Mouse (Mus musculus): Measurements from ENCODE around the gene Cabp4. TPM values are rescaled to one million over a fixed set of nuclear protein-coding genes. Genes with fewer than 3 reads are reported as not detected.

Cabp4 gene
- polyA plus RNA-seq, 1 experiment from 2014 or later = 0.22 TPM

GRCm38 (mm10) chr19:4159049-4159448 is 15.2 kb upstream of the Cabp4 start:
- Histone ChIP-seq H3K4me2 (no peak overlapping the region), H3K36me3 (replicated peaks) (peaks cover 37% of the 10 kb centered on the region), H3K9ac (no peak overlapping the region), H3K27ac (no peak overlapping the region), H3K4me3 (no peak overlapping the region), H3K9me3 (no peaks in the 10 kb centered on the region), H3K27me3 (replicated peaks) (no peaks in the 10 kb centered on the region), H3K4me1 (peaks cover 19% of the 10 kb centered on the region)
- no peak for ATAC-seq (replicated peaks)
- WGBS = 96% methylated on average over 8 of the region's 8 CpGs

GRCm38 (mm10) chr19:4156771-4157170 is 12.9 kb upstream of the Cabp4 start:
- H3K27ac ChIP-seq = no peak overlapping the region
- peaks cover 2% of the 10 kb centered on the region for H3K4me1 ChIP-seq
- WGBS = 86% methylated on average over 12 of the region's 12 CpGs
- ATAC-seq (replicated peaks) = no peak
- no peaks in the 10 kb centered on the region for H3K27me3 ChIP-seq (replicated peaks)
- no peak overlapping the region for H3K4me2 ChIP-seq
- no peaks in the 10 kb centered on the region for H3K9me3 ChIP-seq
- no peak overlapping the region for H3K9ac ChIP-seq
- peaks cover 37% of the 10 kb centered on the region for H3K36me3 ChIP-seq (replicated peaks)
- H3K4me3 ChIP-seq = no peak overlapping the region

GRCm38 (mm10) chr19:4156073-4156579 is 12.3 kb upstream of the Cabp4 start:
- Histone ChIP-seq H3K36me3 (replicated peaks) (peaks cover 37% of the 10 kb centered on the region), H3K27me3 (replicated peaks) (no peaks in the 10 kb centered on the region), H3K9me3 (no peaks in the 10 kb centered on the region), H3K4me3 (no peak overlapping the region), H3K27ac (no peak overlapping the region), H3K4me1 (no peaks in the 10 kb centered on the region), H3K4me2 (no peak overlapping the region), H3K9ac (no peak overlapping the region)
- WGBS = 69% methylated on average over 20 of the region's 20 CpGs
- no peak for ATAC-seq (replicated peaks)

GRCm38 (mm10) chr19:4155223-4156072 is 11.6 kb upstream of the Cabp4 start:
- Histone ChIP-seq H3K9ac (no peak overlapping the region), H3K27me3 (replicated peaks) (no peaks in the 10 kb centered on the region), H3K27ac (no peak overlapping the region), H3K4me2 (no peak overlapping the region), H3K4me3 (no peak overlapping the region), H3K36me3 (replicated peaks) (peaks cover 37% of the 10 kb centered on the region), H3K9me3 (no peaks in the 10 kb centered on the region), H3K4me1 (no peaks in the 10 kb centered on the region)
- WGBS = 70% methylated on average over 6 of the region's 6 CpGs
- ATAC-seq (replicated peaks) = no peak

GRCm38 (mm10) chr19:4154437-4155222 is 10.8 kb upstream of the Cabp4 start:
- H3K9ac ChIP-seq = no peak overlapping the region
- ATAC-seq (replicated peaks) = no peak
- WGBS = 87% methylated on average over 13 of the region's 13 CpGs

GRCm38 (mm10) chr19:4153232-4153654 is 9.4 kb upstream of the Cabp4 start, which contains the start of gene Ptprcap:
Gene Ptprcap, plus strand, starts transcription at chr19:4153604.
- H3K4me2 ChIP-seq = no peak within 1 kb of the TSS
- no peak within 1 kb of the TSS for H3K4me3 ChIP-seq
- H3K27me3 ChIP-seq (replicated peaks) = no peaks in the 10 kb centered on the region
- no peak for ATAC-seq (replicated peaks)
- peaks cover 14% of the 10 kb centered on the region for H3K4me1 ChIP-seq
- H3K27ac ChIP-seq = no peak within 1 kb of the TSS
- H3K9ac ChIP-seq = no peak within 1 kb of the TSS
- peaks cover 26% of the 10 kb centered on the region for H3K36me3 ChIP-seq (replicated peaks)
- no peaks in the 10 kb centered on the region for H3K9me3 ChIP-seq
- WGBS = 72% methylated on average over 11 of the region's 11 CpGs

More at GRCm38 (mm10) chr19:4154437-4155222, 10.8 kb upstream of the Cabp4 start:
- Histone ChIP-seq H3K27ac (no peak overlapping the region), H3K36me3 (replicated peaks) (peaks cover 37% of the 10 kb centered on the region), H3K4me3 (no peak overlapping the region), H3K4me1 (peaks cover 5% of the 10 kb centered on the region), H3K27me3 (replicated peaks) (no peaks in the 10 kb centered on the region), H3K9me3 (no peaks in the 10 kb centered on the region), H3K4me2 (no peak overlapping the region)

- H3K27ac ChIP-seq = no peak overlapping the region
- no peak overlapping the region for H3K9ac ChIP-seq
- H3K27me3 ChIP-seq (replicated peaks) = no peaks in the 10 kb centered on the region
- H3K9me3 ChIP-seq = no peaks in the 10 kb centered on the region
- H3K4me2 ChIP-seq = no peak overlapping the region
- H3K36me3 ChIP-seq (replicated peaks) = peaks cover 26% of the 10 kb centered on the region
- peaks cover 20% of the 10 kb centered on the region for H3K4me1 ChIP-seq
- no peak overlapping the region for H3K4me3 ChIP-seq
- no peak for ATAC-seq (replicated peaks)
- WGBS = 86% methylated on average over 8 of the region's 8 CpGs
Measured at GRCm38 (mm10) chr19:4152445-4153231, 8.8 kb upstream of the Cabp4 start.

- 85% methylated on average over 5 of the region's 5 CpGs for WGBS
Measured at GRCm38 (mm10) chr19:4151898-4152297, 8.1 kb upstream of the Cabp4 start.

GRCm38 (mm10) chr19:4151488-4151860 is 7.6 kb upstream of the Cabp4 start:
- WGBS = 66% methylated on average over 5 of the region's 5 CpGs
- no peak overlapping the region for H3K4me2 ChIP-seq
- no peak for ATAC-seq (replicated peaks)
- H3K4me1 ChIP-seq = peaks cover 22% of the 10 kb centered on the region
- no peak overlapping the region for H3K27ac ChIP-seq
- no peak overlapping the region for H3K9ac ChIP-seq
- no peaks in the 10 kb centered on the region for H3K9me3 ChIP-seq
- H3K4me3 ChIP-seq = no peak overlapping the region
- H3K27me3 ChIP-seq (replicated peaks) = no peaks in the 10 kb centered on the region
- peaks cover 15% of the 10 kb centered on the region for H3K36me3 ChIP-seq (replicated peaks)

More at GRCm38 (mm10) chr19:4151898-4152297, 8.1 kb upstream of the Cabp4 start:
- Histone ChIP-seq H3K4me3 (no peak overlapping the region), H3K4me2 (no peak overlapping the region), H3K36me3 (replicated peaks) (peaks cover 20% of the 10 kb centered on the region), H3K27ac (no peak overlapping the region), H3K9me3 (no peaks in the 10 kb centered on the region), H3K9ac (no peak overlapping the region), H3K27me3 (replicated peaks) (no peaks in the 10 kb centered on the region), H3K4me1 (peaks cover 22% of the 10 kb centered on the region)
- ATAC-seq (replicated peaks) = no peak

- Histone ChIP-seq H3K9ac (no peak overlapping the region), H3K9me3 (no peaks in the 10 kb centered on the region), H3K27me3 (replicated peaks) (no peaks in the 10 kb centered on the region), H3K4me2 (no peak overlapping the region), H3K4me1 (peaks cover 22% of the 10 kb centered on the region), H3K27ac (no peak overlapping the region), H3K4me3 (no peak overlapping the region), H3K36me3 (replicated peaks) (peaks cover 12% of the 10 kb centered on the region)
- no peak for ATAC-seq (replicated peaks)
- 90% methylated on average over 22 of the region's 22 CpGs for WGBS
Measured at GRCm38 (mm10) chr19:4150567-4151487, 7.0 kb upstream of the Cabp4 start.

Data from midbrain, embryonic 15.5 days (tissue).